Mouse (Mus musculus) ES-E14 (cell line): Measurements from ENCODE around the gene Ppp1r10. TPM values are rescaled to one million over a fixed set of nuclear protein-coding genes. Genes with fewer than 3 reads are reported as not detected.

Source experiments
- DNase-seq: peaks from one replicate; pipeline ENCODE4 v3.0.0-alpha.2; 2013; ENCODE audit warnings: low read depth, low spot score
- H3K27ac ChIP-seq: 2 replicates; pipeline ENCODE4 v1.5.1; 2012; ENCODE audit warnings: low read depth, mild to moderate bottlenecking, low read length, moderate library complexity, mixed read lengths; ENCODE audit not compliant: poor library complexity, insufficient read depth, severe bottlenecking
- H3K36me3 ChIP-seq: 2 replicates; pipeline ENCODE4 v1.6.1; 2012; ENCODE audit warnings: mild to moderate bottlenecking, low read length, moderate library complexity, mixed read lengths; ENCODE audit not compliant: control insufficient read depth, poor library complexity, insufficient read depth, severe bottlenecking
- H3K4me1 ChIP-seq, 2 experiments: fragments of 150-350 bp in 1 of 2; sonication (generic) in 1 of 2; 2 replicates each; pipeline ENCODE4 v1.6.1; 2012; ENCODE audit warnings: low read length in 2 of 2, mild to moderate bottlenecking in 1 of 2, mixed read lengths in 1 of 2; ENCODE audit not compliant: control insufficient read depth in 2 of 2, insufficient read depth in 2 of 2, poor library complexity in 1 of 2
- H3K4me3 ChIP-seq, 2 experiments: fragments of 150-350 bp in 1 of 2; sonication (generic) in 1 of 2; 2 replicates each; pipeline ENCODE4 v1.5.1; 2012; ENCODE audit warnings: low read length in 2 of 2, low read depth in 1 of 2, mild to moderate bottlenecking in 1 of 2, mixed read lengths in 1 of 2; ENCODE audit not compliant: insufficient read depth in 1 of 2, poor library complexity in 1 of 2, severe bottlenecking in 1 of 2
- H3K9ac ChIP-seq: 2 replicates; pipeline ENCODE4 v1.6.1; 2012; ENCODE audit warnings: low read depth, mild to moderate bottlenecking, low read length, mixed read lengths; ENCODE audit not compliant: poor library complexity, insufficient read depth, severe bottlenecking
- H3K9me3 ChIP-seq: fragments of 150-350 bp; sonication (generic); 2 replicates; pipeline ENCODE4 v1.6.1; 2012; ENCODE audit warnings: low read depth, mild to moderate bottlenecking, low read length; ENCODE audit not compliant: control insufficient read depth, insufficient read depth
- CHD2 ChIP-seq: IDR thresholded peaks from 2 replicates; pipeline ENCODE4 v1.6.1; 2014; ENCODE audit warnings: mild to moderate bottlenecking, low read depth, low read length, inconsistent platforms
- HCFC1 ChIP-seq: IDR thresholded peaks from 2 replicates; pipeline ENCODE4 v1.6.1; 2012; ENCODE audit warnings: low read length, inconsistent platforms, borderline replicate concordance; ENCODE audit not compliant: insufficient read depth
- MAFK ChIP-seq: IDR thresholded peaks from 2 replicates; pipeline ENCODE4 v1.6.1; 2014; ENCODE audit warnings: mild to moderate bottlenecking, low read depth, low read length, inconsistent platforms; ENCODE audit not compliant: insufficient read depth
- ZC3H11A ChIP-seq: IDR thresholded peaks from 2 replicates; pipeline ENCODE4 v1.6.1; 2012; ENCODE audit warnings: low read depth, mild to moderate bottlenecking, inconsistent platforms, low read length, borderline replicate concordance
- ZNF384 ChIP-seq: IDR thresholded peaks from 2 replicates; pipeline ENCODE4 v1.6.1; 2012; ENCODE audit warnings: low read depth, low read length, inconsistent platforms
- in situ Hi-C, 2 experiments: fragments of 600-800 bp; cut with MboI; formaldehyde crosslinking; loops; one replicate each; pipeline ENCODE4 v1.15.1; 2025; ENCODE audit warnings: low sequenced_read_pairs in 2 of 2, inconsistent platforms in 1 of 2; ENCODE audit not compliant: unreplicated experiment in 2 of 2
- total RNA-seq: library from RNA; depleted of rRNA; stranded (reverse); fragments of 300-350 nt; gene quantifications from 2 replicates; pipeline ENCODE4 v1.2.3, GENCODE M21; 2012

The Ppp1r10 gene
- total RNA-seq, 1 experiment = 64.8 TPM

DNA sequence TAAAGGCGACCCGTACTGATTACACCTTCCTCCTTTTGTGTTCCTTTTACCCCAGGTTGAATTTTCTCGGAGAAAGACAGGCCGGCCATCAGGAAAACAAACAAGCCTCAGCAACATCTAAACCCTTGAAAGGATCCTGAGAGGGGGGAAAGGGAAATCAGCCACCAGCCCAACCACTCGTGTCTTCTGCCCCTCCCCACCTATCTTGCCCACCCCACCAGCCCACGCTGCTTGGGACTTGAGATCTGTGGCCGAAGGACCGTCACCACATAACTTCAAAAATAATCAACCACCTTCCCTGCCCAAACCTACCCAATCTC lies 869 bp downstream of the Ppp1r10 start:
- no peaks in the 10 kb centered on the region for H3K9me3 ChIP-seq
- H3K4me3 ChIP-seq = peak overlapping the region; percentile 69 to 82
- peak overlapping the region; percentile 96 for H3K9ac ChIP-seq
- DNase-seq = no peak
- TF ChIP-seq MAFK (no peak), ZNF384 (no peak), ZC3H11A (no peak), CHD2 (no peak), HCFC1 (no peak)
- H3K27ac ChIP-seq = peak overlapping the region; percentile 92
- peaks cover 33% of the 10 kb centered on the region for H3K36me3 ChIP-seq
- in situ Hi-C loops = no loop called here
- peaks cover 0 to 10% of the 10 kb centered on the region in 2 experiments; a peak in 2 of 4 replicates for H3K4me1 ChIP-seq

DNA sequence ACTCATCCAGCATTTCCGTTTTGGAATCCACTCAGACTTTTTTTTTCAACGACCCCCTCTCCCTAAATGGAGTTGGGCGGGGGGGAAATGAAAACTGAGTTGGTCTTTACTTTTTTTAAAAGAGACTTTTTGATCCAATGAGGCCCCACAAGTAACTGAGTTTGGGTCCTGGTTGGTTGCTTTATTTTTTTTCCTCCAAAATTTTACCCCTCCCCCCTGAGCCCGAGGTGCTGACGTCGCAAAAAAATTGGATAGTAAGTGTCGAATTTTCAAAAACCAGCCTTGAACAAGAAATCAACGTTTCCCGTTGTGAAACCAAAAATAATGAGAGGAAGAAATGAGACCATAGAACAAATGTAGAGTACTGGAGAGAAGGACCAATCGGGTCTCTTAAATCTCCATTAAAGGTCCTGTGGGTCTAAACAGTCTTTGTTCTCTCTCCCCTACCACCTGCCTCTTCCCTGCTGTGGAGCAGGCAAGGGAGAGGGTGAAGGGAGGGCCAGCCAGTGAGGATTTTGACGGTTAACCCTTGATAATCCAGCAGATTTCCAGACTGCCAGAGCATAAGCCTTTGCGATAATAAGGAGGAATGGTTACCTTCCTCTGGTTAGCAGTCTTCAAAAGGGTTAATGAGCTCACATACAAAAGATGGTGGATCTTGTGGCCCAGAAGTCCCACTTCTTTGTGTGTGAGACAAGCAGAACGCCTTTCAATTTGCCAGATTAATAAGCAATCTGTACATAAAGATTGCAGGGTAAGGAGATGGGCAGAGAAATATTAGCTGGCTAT lies 1.4 kb downstream of the Ppp1r10 start:
- no peaks in the 10 kb centered on the region for H3K9me3 ChIP-seq
- no peak for DNase-seq
- H3K4me3 ChIP-seq = peak overlapping the region; percentile 69 to 82
- H3K4me1 ChIP-seq = peaks cover 0 to 10% of the 10 kb centered on the region in 2 experiments; a peak in 2 of 4 replicates
- in situ Hi-C loops = no loop called here
- peak overlapping the region; percentile 96 for H3K9ac ChIP-seq
- H3K36me3 ChIP-seq = peaks cover 32% of the 10 kb centered on the region
- H3K27ac ChIP-seq = peak overlapping the region; percentile 92
- TF ChIP-seq HCFC1 (no peak), CHD2 (no peak), MAFK (peak; percentile 98), ZNF384 (0 out of 2 replicates have a peak, but pooled peaks have one; percentile 53), ZC3H11A (no peak)

DNA sequence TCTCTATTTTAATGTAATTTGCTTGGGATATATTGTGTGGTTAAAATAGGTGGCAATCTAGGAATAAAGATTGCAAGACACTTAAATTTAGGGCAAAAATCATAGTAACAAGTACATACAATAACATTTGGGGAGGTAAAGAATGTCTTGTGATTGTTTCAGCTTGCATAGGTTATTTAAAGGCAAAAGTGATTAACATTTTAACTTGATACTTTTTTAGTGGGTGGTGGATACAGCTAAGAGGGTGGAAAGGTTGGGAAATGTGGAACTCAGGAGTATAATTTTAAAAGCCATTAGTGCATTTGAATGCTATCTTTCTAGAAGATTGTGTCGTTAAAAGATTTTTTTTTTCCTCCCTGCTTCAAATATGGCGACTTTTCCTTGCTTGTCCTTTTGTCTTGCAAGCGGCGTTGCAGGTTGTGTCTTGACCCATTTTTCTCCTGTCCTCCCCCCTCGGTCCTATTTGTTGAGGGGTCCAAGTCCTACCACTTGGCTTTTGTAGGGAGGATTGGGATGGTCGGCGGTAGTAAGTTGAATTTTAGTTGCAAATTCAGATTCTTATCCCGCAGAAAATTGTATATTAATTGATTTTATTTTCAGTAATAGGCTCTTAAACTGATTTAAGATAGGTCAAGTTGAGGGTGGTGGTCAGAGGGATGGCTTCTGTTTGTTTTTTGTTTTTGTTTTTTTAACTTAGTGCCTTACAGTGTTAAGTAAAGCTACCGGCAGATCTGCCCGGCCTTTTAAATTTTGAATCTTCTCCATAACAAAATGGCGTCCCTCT lies 2.2 kb downstream of the Ppp1r10 start:
- Histone ChIP-seq H3K27ac (peak overlapping the region; percentile 92), H3K9ac (peak overlapping the region; percentile 96), H3K4me3 (peak overlapping the region; percentile 69 to 82), H3K36me3 (peaks cover 29% of the 10 kb centered on the region), H3K9me3 (no peaks in the 10 kb centered on the region), H3K4me1 (peaks cover 0 to 8% of the 10 kb centered on the region in 2 experiments; a peak in 2 of 4 replicates)
- in situ Hi-C loops = no loop called here
- TF ChIP-seq CHD2 (peak; percentile 10; the same call in 1 of the 2 replicates), ZNF384 (peak; percentile 62; the same call in 1 of the 2 replicates), MAFK (no peak), HCFC1 (no peak; the same call in 1 of the 2 replicates)
- DNase-seq = no peak

DNA sequence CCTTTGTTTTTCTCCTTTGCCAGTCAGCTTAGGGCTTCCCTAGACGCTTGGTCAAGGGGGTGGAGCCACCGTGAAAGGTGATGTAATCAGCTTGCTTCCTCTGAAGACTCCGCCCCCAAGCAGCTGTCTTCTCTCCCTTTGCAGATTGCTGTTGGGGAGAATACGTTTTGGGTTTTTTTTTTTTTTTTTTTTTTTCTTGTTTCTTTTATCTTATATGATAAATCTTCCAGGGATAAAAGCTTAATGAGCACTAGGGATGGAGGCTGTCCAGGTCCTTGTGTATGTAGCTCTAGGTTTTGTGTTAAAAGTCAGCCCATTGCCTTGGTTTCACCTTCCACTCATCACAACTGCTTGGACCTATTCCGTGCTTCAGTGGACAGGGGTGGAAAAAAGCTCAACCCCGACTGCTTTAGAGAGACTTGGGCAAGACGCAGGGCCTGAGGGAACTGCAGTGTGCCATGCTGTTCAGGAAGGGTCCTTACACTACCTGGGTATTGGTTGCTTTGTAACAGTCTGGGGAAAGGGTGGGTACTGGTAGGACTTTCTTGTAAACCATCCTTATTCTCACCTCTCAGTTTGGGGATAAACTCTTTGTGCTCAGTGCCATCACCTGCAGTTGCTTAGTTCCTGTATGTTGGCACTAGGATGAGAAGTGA lies 3.0 kb downstream of the Ppp1r10 start:
- H3K9me3 ChIP-seq = no peaks in the 10 kb centered on the region
- peak; percentile 96 for DNase-seq
- peaks cover 0 to 8% of the 10 kb centered on the region in 2 experiments; a peak in 2 of 4 replicates for H3K4me1 ChIP-seq
- no peak for TF ChIP-seq HCFC1
- no peak for TF ChIP-seq ZC3H11A
- TF ChIP-seq CHD2 = 0 out of 2 replicates have a peak, but pooled peaks have one; percentile 42
- no peak for TF ChIP-seq MAFK
- peak; percentile 91 for TF ChIP-seq ZNF384
- H3K27ac ChIP-seq = peak overlapping the region; percentile 68
- H3K4me3 ChIP-seq = peak overlapping the region; percentile 68 to 69
- in situ Hi-C loops = no loop called here
- H3K9ac ChIP-seq = peak overlapping the region; percentile 64
- H3K36me3 ChIP-seq = peaks cover 33% of the 10 kb centered on the region
